Mouse (Mus musculus): Measurements from ENCODE around the gene Phyhipl.

The Phyhipl gene

GRCm38 (mm10) chr10:70631142-70631541 is 24.6 kb downstream of the Phyhipl start:
- DNase-seq = no peak

GRCm38 (mm10) chr10:70623461-70623860 is 32.3 kb downstream of the Phyhipl start:
- DNase-seq = no peak

- no peak for DNase-seq
These were observed 39.4 kb downstream of the Phyhipl start for GRCm38 (mm10) chr10:70616377-70616776.

- DNase-seq = no peak
These were observed 44.1 kb downstream of the Phyhipl start for GRCm38 (mm10) chr10:70611633-70612032.

- DNase-seq = no peak
These were observed 55.9 kb downstream of the Phyhipl start for GRCm38 (mm10) chr10:70599925-70600305.

GRCm38 (mm10) chr10:70599126-70599924 is 56.4 kb downstream of the Phyhipl start:
- DNase-seq = peak; percentile 96

- peak in 1 of 2 experiments; percentile 46 for DNase-seq
These were observed 57.1 kb downstream of the Phyhipl start for GRCm38 (mm10) chr10:70598516-70599125.

- peak; percentile 49 to 68 for DNase-seq
These were observed 57.7 kb downstream of the Phyhipl start for GRCm38 (mm10) chr10:70598081-70598515.

GRCm38 (mm10) chr10:70594007-70594406 is 61.8 kb downstream of the Phyhipl start:
- DNase-seq = peak; percentile 58 to 72

- peak; percentile 48 to 67 for DNase-seq
These were observed 68.8 kb downstream of the Phyhipl start for GRCm38 (mm10) chr10:70586876-70587405.

- DNase-seq = peak in 1 of 2 experiments; percentile 57
These were observed 71.6 kb downstream of the Phyhipl start for GRCm38 (mm10) chr10:70584171-70584570.

- no peak for DNase-seq
These were observed 74.1 kb downstream of the Phyhipl start for GRCm38 (mm10) chr10:70581556-70582211.

- peak; percentile 20 to 78 for DNase-seq
These were observed 92.1 kb downstream of the Phyhipl start for GRCm38 (mm10) chr10:70563636-70564035.

GRCm38 (mm10) chr10:70552531-70552930 is 103.2 kb downstream of the Phyhipl start:
- DNase-seq = no peak

- DNase-seq = no peak
These were observed 112.9 kb downstream of the Phyhipl start for GRCm38 (mm10) chr10:70542857-70543256.

- DNase-seq = peak in 1 of 2 experiments; percentile 6
These were observed 115.1 kb downstream of the Phyhipl start for GRCm38 (mm10) chr10:70540456-70541195.

GRCm38 (mm10) chr10:70539251-70539650 is 116.5 kb downstream of the Phyhipl start:
- no peak for DNase-seq

- DNase-seq = no peak
These were observed 118.1 kb downstream of the Phyhipl start for GRCm38 (mm10) chr10:70537694-70538093.

- DNase-seq = no peak
These were observed 120.4 kb downstream of the Phyhipl start for GRCm38 (mm10) chr10:70535401-70535800.

GRCm38 (mm10) chr10:70534571-70534970 is 121.2 kb downstream of the Phyhipl start:
- no peak for DNase-seq

GRCm38 (mm10) chr10:70533986-70534385 is 121.8 kb downstream of the Phyhipl start:
- DNase-seq = no peak

- no peak for DNase-seq
These were observed 122.4 kb downstream of the Phyhipl start for GRCm38 (mm10) chr10:70533301-70533781.

Measured in kidney, adult 8-10 months (tissue).